Mouse (Mus musculus): ENCODE measurements around the gene Tlr2. TPM values are rescaled to one million over a fixed set of nuclear protein-coding genes. Genes with fewer than 3 reads are reported as not detected.

Tlr2 gene
- polyA plus RNA-seq, 1 experiment from 2014 or later = 1.6 TPM

GRCm38 (mm10) chr3:83812863-83813262 lies 28.7 kb downstream of the Tlr2 start:
- Histone ChIP-seq H3K36me3 (ENCODE audit: control insufficient read depth, insufficient read depth, low read length) (no peaks in the 10 kb centered on the region), H3K27me3 (ENCODE audit: control insufficient read depth, insufficient read depth, low read length) (no peaks in the 10 kb centered on the region), H3K4me2 (ENCODE audit: low read length) (no peak overlapping the region), H3K9me3 (ENCODE audit: control insufficient read depth, low read length) (no peaks in the 10 kb centered on the region), H3K4me3 (replicated peaks; ENCODE audit: low read depth, low read length) (no peak overlapping the region), H3K4me1 (ENCODE audit: control insufficient read depth, insufficient read depth, low read length) (no peaks in the 10 kb centered on the region), H3K27ac (replicated peaks; ENCODE audit: low read depth, low read length) (no peak overlapping the region), H3K9ac (replicated peaks; ENCODE audit: low read length) (no peak overlapping the region)
- ATAC-seq (ENCODE audit: low FRiP score, low TSS enrichment) (no peak), DNase-seq (no peak)

GRCm38 (mm10) chr3:83811987-83812386 lies 29.6 kb downstream of the Tlr2 start:
- Histone ChIP-seq H3K9me3 (ENCODE audit: control insufficient read depth, low read length) (no peaks in the 10 kb centered on the region), H3K4me3 (replicated peaks; ENCODE audit: low read depth, low read length) (no peak overlapping the region), H3K9ac (replicated peaks; ENCODE audit: low read length) (no peak overlapping the region), H3K36me3 (ENCODE audit: control insufficient read depth, insufficient read depth, low read length) (no peaks in the 10 kb centered on the region), H3K27me3 (ENCODE audit: control insufficient read depth, insufficient read depth, low read length) (no peaks in the 10 kb centered on the region), H3K27ac (replicated peaks; ENCODE audit: low read depth, low read length) (no peak overlapping the region), H3K4me2 (ENCODE audit: low read length) (no peak overlapping the region), H3K4me1 (ENCODE audit: control insufficient read depth, insufficient read depth, low read length) (no peaks in the 10 kb centered on the region)
- DNase-seq = no peak
- no peak for ATAC-seq (ENCODE audit: low FRiP score, low TSS enrichment)
- 82% methylated on average over 7 of the region's 7 CpGs for WGBS

GRCm38 (mm10) chr3:83808483-83808882 lies 33.1 kb downstream of the Tlr2 start:
- no peak overlapping the region for H3K9ac ChIP-seq (replicated peaks; ENCODE audit: low read length)
- ATAC-seq (ENCODE audit: low FRiP score, low TSS enrichment) = no peak
- no peak for DNase-seq
- no peak overlapping the region for H3K4me3 ChIP-seq (replicated peaks; ENCODE audit: low read depth, low read length)
- no peaks in the 10 kb centered on the region for H3K4me1 ChIP-seq (ENCODE audit: control insufficient read depth, insufficient read depth, low read length)
- H3K27ac ChIP-seq (replicated peaks; ENCODE audit: low read depth, low read length) = no peak overlapping the region
- no peaks in the 10 kb centered on the region for H3K36me3 ChIP-seq (ENCODE audit: control insufficient read depth, insufficient read depth, low read length)
- WGBS = 92% methylated on average over 12 of the region's 12 CpGs
- H3K9me3 ChIP-seq (ENCODE audit: control insufficient read depth, low read length) = no peaks in the 10 kb centered on the region
- no peaks in the 10 kb centered on the region for H3K27me3 ChIP-seq (ENCODE audit: control insufficient read depth, insufficient read depth, low read length)
- H3K4me2 ChIP-seq (ENCODE audit: low read length) = no peak overlapping the region

GRCm38 (mm10) chr3:83801649-83802155 lies 39.9 kb downstream of the Tlr2 start:
- H3K4me2 ChIP-seq (ENCODE audit: low read length) = no peak overlapping the region
- 96% methylated on average over 4 of the region's 4 CpGs for WGBS
- H3K4me3 ChIP-seq (replicated peaks; ENCODE audit: low read depth, low read length) = no peak overlapping the region
- no peaks in the 10 kb centered on the region for H3K9me3 ChIP-seq (ENCODE audit: control insufficient read depth, low read length)
- no peak for DNase-seq
- no peaks in the 10 kb centered on the region for H3K4me1 ChIP-seq (ENCODE audit: control insufficient read depth, insufficient read depth, low read length)
- no peak overlapping the region for H3K27ac ChIP-seq (replicated peaks; ENCODE audit: low read depth, low read length)
- no peak overlapping the region for H3K9ac ChIP-seq (replicated peaks; ENCODE audit: low read length)
- H3K27me3 ChIP-seq (ENCODE audit: control insufficient read depth, insufficient read depth, low read length) = no peaks in the 10 kb centered on the region
- ATAC-seq (ENCODE audit: low FRiP score, low TSS enrichment) = no peak
- no peaks in the 10 kb centered on the region for H3K36me3 ChIP-seq (ENCODE audit: control insufficient read depth, insufficient read depth, low read length)

GRCm38 (mm10) chr3:83799486-83799885 lies 42.1 kb downstream of the Tlr2 start:
- H3K4me1 ChIP-seq (ENCODE audit: control insufficient read depth, insufficient read depth, low read length) = no peaks in the 10 kb centered on the region
- H3K4me2 ChIP-seq (ENCODE audit: low read length) = no peak overlapping the region
- ATAC-seq (ENCODE audit: low FRiP score, low TSS enrichment) (no peak), DNase-seq (no peak)
- no peaks in the 10 kb centered on the region for H3K9me3 ChIP-seq (ENCODE audit: control insufficient read depth, low read length)
- no peak overlapping the region for H3K27ac ChIP-seq (replicated peaks; ENCODE audit: low read depth, low read length)
- WGBS = 93% methylated on average over 7 of the region's 7 CpGs
- H3K36me3 ChIP-seq (ENCODE audit: control insufficient read depth, insufficient read depth, low read length) = no peaks in the 10 kb centered on the region
- no peaks in the 10 kb centered on the region for H3K27me3 ChIP-seq (ENCODE audit: control insufficient read depth, insufficient read depth, low read length)
- H3K9ac ChIP-seq (replicated peaks; ENCODE audit: low read length) = no peak overlapping the region
- H3K4me3 ChIP-seq (replicated peaks; ENCODE audit: low read depth, low read length) = no peak overlapping the region

- H3K27ac ChIP-seq (replicated peaks; ENCODE audit: low read depth, low read length) = no peak overlapping the region
- no peaks in the 10 kb centered on the region for H3K9me3 ChIP-seq (ENCODE audit: control insufficient read depth, low read length)
- H3K4me1 ChIP-seq (ENCODE audit: control insufficient read depth, insufficient read depth, low read length) = no peaks in the 10 kb centered on the region
- no peak overlapping the region for H3K9ac ChIP-seq (replicated peaks; ENCODE audit: low read length)
- H3K27me3 ChIP-seq (ENCODE audit: control insufficient read depth, insufficient read depth, low read length) = no peaks in the 10 kb centered on the region
- H3K4me2 ChIP-seq (ENCODE audit: low read length) = no peak overlapping the region
- ATAC-seq (ENCODE audit: low FRiP score, low TSS enrichment) = no peak
- 4% methylated on average over 10 of the region's 10 CpGs for whole genome bisulfite sequencing
- peak; percentile 69 for DNase-seq
- H3K36me3 ChIP-seq (ENCODE audit: control insufficient read depth, insufficient read depth, low read length) = no peaks in the 10 kb centered on the region
- no peak overlapping the region for H3K4me3 ChIP-seq (replicated peaks; ENCODE audit: low read depth, low read length)
Observed at GRCm38 (mm10) chr3:83797828-83798227, 43.7 kb downstream of the Tlr2 start.

GRCm38 (mm10) chr3:83797098-83797497 lies 44.5 kb downstream of the Tlr2 start:
- no peak overlapping the region for H3K4me2 ChIP-seq (ENCODE audit: low read length)
- DNase-seq = no peak
- no peak overlapping the region for H3K27ac ChIP-seq (replicated peaks; ENCODE audit: low read depth, low read length)
- H3K9ac ChIP-seq (replicated peaks; ENCODE audit: low read length) = no peak overlapping the region
- no peak for ATAC-seq (ENCODE audit: low FRiP score, low TSS enrichment)
- no peak overlapping the region for H3K4me3 ChIP-seq (replicated peaks; ENCODE audit: low read depth, low read length)
- no peaks in the 10 kb centered on the region for H3K9me3 ChIP-seq (ENCODE audit: control insufficient read depth, low read length)
- WGBS = 81% methylated on average over 6 of the region's 6 CpGs
- no peaks in the 10 kb centered on the region for H3K27me3 ChIP-seq (ENCODE audit: control insufficient read depth, insufficient read depth, low read length)
- H3K4me1 ChIP-seq (ENCODE audit: control insufficient read depth, insufficient read depth, low read length) = no peaks in the 10 kb centered on the region
- H3K36me3 ChIP-seq (ENCODE audit: control insufficient read depth, insufficient read depth, low read length) = no peaks in the 10 kb centered on the region

GRCm38 (mm10) chr3:83791444-83791843 lies 50.1 kb downstream of the Tlr2 start:
- DNase-seq (no peak), ATAC-seq (ENCODE audit: low FRiP score, low TSS enrichment) (no peak)
- H3K9me3 ChIP-seq (ENCODE audit: control insufficient read depth, low read length) = no peaks in the 10 kb centered on the region
- H3K27ac ChIP-seq (replicated peaks; ENCODE audit: low read depth, low read length) = no peak overlapping the region
- WGBS = 61% methylated on average over 3 of the region's 3 CpGs
- H3K9ac ChIP-seq (replicated peaks; ENCODE audit: low read length) = no peak overlapping the region
- peaks cover 7% of the 10 kb centered on the region; the same call in 1 of the 2 replicates for H3K27me3 ChIP-seq (ENCODE audit: control insufficient read depth, insufficient read depth, low read length)
- no peaks in the 10 kb centered on the region for H3K36me3 ChIP-seq (ENCODE audit: control insufficient read depth, insufficient read depth, low read length)
- no peaks in the 10 kb centered on the region for H3K4me1 ChIP-seq (ENCODE audit: control insufficient read depth, insufficient read depth, low read length)
- no peak overlapping the region for H3K4me3 ChIP-seq (replicated peaks; ENCODE audit: low read depth, low read length)
- H3K4me2 ChIP-seq (ENCODE audit: low read length) = no peak overlapping the region

- Histone ChIP-seq H3K9ac (replicated peaks; ENCODE audit: low read length) (peak overlapping the region; percentile 73), H3K27ac (replicated peaks; ENCODE audit: low read depth, low read length) (no peak overlapping the region), H3K4me3 (replicated peaks; ENCODE audit: low read depth, low read length) (peak overlapping the region; percentile 65), H3K4me1 (ENCODE audit: control insufficient read depth, insufficient read depth, low read length) (no peaks in the 10 kb centered on the region), H3K36me3 (ENCODE audit: control insufficient read depth, insufficient read depth, low read length) (no peaks in the 10 kb centered on the region), H3K9me3 (ENCODE audit: control insufficient read depth, low read length) (no peaks in the 10 kb centered on the region), H3K27me3 (ENCODE audit: control insufficient read depth, insufficient read depth, low read length) (peaks cover 7% of the 10 kb centered on the region; the same call in 1 of the 2 replicates), H3K4me2 (ENCODE audit: low read length) (peak overlapping the region; percentile 87)
- DNase-seq = peak; percentile 67
- peak; percentile 68 for ATAC-seq (ENCODE audit: low FRiP score, low TSS enrichment)
- WGBS = 3% methylated on average over 44 of the region's 44 CpGs
Observed at GRCm38 (mm10) chr3:83789651-83790451, 51.7 kb downstream of the Tlr2 start.
